Mouse (Mus musculus) left cerebral cortex, adult 11 months (tissue): ENCODE measurements around the gene Dgat2.

Source experiments
- DNase-seq: peaks from one replicate; pipeline ENCODE4 v3.0.0; 2022; ENCODE audit warnings: low spot score

Gene Dgat2

DNA sequence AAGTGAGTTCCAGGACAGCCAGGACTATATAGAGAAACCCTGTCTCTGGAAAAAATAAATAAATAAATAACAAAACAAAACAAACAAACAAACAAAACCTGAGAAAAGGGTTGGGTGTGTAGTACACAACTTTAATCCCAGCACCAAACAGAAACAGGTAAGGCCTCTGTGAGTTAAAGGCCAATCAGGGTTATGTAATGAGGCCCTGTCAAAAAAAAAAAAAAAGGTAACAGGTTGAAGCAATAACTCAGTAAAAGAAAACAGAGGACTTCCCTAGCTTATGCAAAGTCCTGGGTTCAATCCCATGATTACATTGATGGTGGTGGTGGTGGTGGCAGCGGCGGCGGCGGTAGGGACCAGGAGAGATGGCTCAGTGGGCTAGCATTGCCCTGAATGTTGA is 45.0 kb downstream of the Dgat2 start:
- no peak for DNase-seq

DNA sequence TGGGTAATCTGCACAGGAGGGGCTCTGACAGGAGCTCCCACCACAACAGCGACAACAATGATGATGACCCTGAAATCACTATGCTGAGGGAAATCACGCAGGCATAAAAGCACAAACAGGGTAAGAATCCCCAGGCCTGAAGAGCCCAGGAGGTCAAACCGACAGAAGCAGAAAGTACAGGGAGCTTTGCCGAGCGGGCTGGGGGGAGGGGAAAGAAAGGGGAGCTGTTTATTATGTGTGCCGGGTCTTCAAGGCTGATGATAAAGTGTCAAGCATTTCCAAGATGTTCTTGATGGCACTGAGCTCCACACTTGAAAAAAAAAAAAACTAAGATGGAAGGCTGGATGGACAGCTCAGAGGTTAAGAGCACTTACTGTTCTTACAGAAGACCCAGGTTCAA is 45.7 kb downstream of the Dgat2 start:
- DNase-seq, result no peak

DNA sequence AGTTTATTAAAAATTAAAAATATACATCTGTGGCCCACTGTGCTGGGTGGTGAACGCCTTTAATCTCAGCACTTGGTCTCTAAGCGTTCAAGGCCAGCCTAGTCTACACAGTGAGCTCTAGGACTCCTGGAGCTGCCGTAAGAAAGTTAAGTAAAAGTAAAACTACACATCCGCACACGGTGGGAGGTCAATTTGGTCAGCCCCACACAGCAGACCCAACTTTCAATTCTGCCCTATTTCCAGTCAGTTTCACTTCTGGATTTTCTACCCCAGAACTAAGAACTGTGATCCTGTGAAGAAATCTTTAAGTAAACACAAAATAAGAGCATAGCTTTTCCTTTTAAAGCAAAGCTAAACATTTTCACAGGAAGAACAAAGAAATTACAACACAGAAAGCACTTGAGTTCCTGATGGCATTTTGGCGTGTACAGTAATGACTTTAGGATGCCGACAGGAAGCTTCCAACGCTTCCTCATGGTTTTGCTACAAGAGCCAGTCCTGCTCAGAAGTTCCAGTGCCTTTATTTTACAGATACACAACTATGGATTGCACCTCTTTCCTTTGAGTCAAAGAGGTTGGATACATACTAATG is 48.6 kb downstream of the Dgat2 start:
- DNase-seq, result no peak

DNA sequence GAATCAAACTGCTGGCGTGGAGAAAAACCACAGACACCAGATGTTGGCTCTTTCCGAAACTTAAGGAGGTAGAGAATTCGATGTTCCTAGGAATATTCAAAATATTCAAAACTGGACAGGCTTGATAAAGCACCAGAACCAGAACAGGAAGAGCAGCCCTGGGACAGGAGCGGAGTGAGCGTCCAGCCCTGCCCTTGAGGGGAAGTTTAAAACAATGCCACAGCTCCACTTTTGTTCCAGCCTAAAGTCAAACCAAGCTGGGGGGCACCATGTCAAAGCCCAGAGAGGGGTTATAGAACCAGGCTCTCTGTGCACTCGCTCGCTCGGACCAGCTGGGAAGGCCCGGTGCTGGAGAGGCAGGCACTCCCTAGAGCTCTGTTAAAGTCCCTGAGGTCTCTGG is 49.9 kb downstream of the Dgat2 start:
- no peak for DNase-seq

DNA sequence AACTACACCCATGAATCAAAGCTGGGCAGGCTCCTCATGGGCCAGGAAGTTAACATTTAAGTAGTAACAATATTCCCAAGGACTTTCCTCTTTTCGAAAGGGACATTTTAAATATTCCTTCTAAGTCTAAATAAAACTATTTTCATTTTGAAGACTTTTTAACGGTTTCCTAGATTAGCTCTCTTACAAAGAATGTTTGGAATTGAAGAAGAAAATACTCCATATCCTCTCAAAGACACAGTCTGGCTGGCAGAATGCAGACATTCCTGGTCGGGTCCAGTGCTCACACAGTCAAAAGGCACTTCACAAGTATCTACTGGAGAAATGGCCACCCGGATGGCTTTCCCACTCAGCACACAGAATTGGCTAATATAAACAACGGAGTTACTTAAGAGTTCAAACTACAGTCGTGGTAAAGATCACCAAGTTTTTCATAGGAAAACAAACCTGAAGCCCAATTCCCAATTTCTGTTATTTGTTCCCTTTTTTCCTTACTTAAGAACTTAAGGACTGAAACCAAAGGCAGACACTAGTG is 50.6 kb downstream of the Dgat2 start:
- DNase-seq, result no peak

DNA sequence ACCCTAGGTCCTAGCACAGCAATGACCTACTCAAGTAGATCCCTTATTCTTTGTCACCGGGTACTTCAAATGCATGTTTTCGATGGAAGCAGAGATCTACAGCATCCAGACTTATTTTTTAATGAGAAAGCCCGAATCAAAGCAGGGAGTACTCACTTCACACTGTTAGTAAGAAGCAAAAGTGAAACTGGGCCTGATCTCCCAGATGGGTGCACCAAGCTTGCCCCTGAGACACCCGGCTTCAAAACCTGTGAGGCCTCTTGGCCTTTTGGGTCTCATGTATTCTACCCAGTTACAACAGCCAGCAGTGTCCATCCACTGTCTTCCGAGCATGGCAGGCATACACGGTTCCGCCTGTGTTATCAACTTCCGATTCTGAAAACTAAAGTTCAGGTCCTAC is 53.6 kb downstream of the Dgat2 start:
- DNase-seq, result no peak

DNA sequence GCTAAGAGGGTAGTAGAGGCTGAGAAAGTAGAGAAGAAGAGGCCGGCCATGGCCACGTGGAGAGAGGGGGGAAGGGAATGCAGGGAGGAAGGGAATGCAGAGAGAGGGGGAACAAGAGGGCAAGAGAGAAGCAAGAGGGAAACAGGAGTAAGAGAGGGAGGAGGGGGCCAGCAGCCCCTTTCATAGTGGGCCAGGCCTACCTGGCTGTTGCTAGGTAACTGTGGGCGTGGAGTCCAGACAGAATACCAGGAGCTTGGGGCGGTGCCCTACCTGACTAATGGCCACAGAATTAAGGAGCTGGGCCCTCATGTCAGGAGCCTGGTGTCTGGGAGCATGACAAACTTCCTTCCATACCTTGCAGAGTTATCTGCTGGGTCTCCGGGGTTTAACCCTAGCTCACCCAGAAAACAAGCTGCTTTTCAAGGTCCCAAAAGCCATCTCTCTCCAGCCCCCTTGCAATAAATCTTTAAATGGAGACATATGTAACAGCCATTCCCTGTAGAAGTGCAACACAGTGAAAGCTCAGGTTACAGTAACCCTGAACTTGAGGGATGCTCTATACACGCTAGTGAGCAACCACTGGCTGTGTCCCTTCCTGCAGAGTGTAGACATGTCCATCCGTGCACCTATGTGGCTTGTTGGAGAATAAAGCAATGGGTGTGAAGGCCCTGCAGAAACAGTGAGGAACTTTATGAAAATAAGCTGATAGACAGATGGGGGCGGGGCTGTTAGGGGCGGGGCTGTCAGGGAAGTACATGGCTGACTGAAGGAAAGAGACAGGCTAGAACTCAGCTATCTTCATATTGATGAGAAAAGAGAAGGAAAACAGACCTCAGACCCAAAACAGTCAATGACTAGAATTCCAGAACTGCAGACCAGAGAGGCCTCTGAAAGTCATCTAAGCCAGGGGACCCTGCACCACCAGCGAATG is 54.2 kb downstream of the Dgat2 start:
- no peak for DNase-seq

DNA sequence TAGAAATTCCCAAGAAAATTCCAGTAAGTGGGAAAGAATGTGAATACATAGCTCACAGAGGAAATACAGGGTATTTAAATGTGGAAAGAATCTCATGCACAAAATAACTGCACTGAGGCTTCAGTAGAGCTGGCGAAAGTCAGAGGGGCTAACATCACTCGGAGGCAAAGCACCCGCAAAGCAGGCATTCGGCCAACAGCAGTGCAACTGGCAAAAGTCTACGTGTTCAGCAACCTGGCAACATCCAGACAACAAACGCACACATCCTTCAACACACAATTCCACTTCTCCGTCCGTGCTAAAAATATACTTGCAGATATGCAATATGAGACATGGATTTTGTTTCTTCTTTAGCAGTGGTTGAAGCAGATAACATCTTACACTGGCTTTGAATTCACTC is 56.5 kb downstream of the Dgat2 start:
- DNase-seq, result no peak

DNA sequence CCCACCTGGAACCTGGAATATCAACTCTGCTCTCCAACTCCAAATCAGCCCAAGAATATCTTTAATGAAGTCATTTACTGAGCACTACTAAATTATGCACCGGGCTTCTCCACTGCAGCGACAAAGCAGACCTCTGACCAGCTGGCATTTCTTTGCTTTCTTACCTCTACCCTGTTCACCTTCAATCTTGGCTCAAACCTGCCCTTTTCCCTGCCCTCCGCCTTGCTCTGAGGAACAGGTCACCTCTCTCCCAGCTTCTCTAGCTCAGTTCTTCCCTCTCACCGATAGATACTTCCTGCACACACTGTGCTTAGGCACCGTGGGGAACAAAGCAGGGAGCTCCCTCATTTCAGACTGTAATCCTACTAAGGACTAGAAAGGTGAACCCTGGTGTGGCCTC is 59.9 kb downstream of the Dgat2 start:
- no peak for DNase-seq

DNA sequence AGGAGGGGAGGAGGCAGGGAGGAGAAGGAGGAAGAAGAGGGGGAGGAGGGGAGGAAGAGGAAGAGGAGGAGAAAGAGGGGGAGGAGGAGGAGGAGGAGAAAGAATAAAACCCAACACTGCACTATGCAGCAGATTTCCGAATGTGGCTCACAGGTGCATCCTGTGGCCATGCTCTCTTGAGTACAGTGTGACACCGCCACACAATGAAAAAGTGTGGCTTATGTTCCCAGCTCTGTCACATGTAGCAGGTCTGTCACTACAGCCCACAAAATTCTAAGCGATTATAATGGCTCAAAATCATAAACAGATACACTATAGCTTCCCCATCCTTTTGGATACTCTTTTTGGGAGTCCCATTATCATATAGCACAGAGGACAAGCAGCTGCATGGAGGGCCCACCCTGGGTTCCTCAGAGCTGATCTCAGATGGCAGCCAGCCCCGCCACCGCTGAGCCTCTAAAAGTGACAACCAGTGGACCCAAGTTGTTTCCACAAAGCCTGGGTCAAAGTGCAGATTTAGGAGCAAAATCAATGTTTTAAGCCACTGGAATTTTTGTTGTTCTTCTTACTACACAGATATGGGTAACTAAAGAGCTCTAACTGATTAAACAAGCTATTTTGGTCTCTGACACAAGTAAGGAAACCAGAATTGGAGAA is 61.5 kb downstream of the Dgat2 start:
- DNase-seq, result no peak

DNA sequence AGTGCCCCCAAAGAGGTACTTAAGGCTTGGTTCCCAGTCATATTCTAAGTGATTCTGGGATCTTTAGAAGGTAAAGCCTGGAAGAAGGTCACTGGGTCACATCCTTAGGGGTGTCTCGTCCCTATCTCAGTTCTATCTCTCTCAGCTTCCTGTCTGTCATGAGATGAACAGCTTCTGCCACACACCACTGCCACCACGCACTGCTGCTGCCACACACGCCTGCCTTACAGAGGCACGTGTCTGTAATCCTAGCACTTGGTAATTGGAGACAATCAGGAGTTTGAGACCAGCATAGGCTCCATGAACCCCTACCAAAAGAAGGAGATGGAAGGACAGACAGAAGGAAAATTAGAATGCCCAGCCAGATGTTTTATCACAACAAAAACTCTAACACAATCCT is 62.4 kb downstream of the Dgat2 start:
- DNase-seq, result no peak

DNA sequence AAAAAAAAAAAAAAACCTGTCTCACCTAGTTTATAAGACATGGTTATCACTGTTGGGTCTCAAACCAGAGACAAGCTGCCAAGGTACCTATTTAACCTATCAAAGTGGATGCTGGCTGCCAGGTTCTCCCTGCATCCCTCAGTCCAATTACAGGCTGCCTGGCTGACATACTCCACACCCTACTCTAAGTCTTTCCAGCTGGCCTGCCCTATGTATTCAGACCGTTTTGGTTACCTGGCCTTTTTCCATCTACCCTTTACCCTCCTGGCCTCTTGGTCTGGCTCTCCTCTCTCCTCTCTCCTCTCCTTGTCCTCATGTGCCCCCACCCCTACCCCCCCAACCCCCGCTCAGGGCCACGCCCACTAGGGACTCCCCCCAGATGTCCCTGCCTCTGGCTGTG is 65.7 kb downstream of the Dgat2 start:
- no peak for DNase-seq

DNA sequence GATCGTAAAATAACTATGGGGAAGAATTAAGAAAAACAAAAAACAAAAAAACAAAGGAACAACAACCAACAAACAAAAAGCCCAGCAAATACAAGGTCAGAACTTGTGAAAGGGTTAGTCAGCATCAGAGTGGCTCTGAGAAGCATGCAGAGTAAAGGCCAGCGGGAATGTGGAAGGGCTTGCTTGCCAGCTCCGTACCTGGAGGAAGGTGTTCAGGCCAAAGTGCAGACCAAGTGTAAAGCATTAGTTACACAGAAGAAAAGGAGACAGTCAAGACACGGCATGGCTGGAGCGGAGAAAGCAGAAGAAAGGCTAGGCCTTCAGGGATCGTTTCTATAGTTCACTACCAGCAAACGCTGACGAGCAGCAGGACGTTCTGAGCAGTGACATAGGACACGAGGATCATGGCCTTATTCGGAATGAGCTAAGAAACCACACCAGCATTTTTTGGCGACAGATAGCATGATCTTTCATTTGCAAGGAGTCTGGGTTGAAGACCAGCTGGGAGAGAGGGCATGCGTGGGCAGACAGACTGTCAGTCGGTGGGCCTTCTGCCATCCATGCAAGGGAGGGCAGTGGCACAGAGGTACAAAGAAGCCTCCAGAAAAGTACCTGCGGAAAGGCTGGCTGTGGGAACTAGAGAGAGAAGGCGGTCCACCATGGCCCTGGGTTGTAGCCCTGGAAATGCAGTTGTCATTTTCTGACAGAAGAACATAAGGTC is 68.4 kb downstream of the Dgat2 start:
- no peak for DNase-seq

DNA sequence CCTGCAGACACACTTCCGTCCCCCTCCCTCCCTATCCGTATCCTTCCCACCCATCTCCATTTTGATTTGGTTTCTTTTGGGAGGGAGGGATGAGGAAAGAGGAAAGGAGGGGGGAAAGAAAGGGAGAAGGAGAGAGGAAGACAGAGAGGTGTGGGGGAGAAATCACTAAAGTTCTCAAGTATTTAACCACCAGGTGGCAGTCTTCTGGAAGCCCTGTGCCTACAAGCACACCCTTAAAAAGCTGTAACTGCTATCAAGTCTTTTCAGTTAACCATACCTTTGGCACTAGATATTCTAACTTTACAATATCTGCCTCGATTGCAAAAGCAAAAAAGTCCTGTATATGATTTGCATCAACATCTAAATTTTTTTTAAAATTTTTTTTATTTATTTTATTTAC is 75.0 kb downstream of the Dgat2 start:
- peak; percentile 28 for DNase-seq

DNA sequence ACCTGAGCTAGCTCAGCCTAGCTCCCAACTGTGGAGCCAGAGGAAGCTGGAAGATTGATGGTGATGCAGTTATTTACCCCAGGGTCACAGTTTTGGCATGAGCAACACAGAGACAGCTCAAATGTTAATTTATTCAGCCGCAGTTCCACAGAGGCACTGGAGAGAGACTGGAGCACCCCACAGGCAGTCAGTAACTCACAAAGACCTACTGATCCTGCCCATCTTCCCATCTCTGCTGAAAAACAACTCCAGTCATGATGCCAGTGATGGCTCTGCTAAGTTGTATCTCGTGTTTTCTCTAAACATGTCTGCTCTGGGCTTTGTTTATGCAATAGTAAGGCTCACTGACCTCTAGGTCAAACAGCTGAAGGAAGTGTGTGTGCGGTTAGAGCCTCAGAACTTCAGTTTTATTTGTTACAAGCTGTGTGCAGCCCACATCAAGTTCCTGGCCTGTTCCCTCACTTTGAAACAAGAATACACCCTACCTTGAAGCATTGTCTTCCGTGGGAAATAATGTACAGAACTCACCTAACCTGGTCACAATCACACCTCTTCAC is 75.7 kb downstream of the Dgat2 start:
- no peak for DNase-seq
